Mouse (Mus musculus) stomach, embryonic 15.5 days (tissue): ENCODE measurements around the gene Ndufa7. TPM values are rescaled to one million over a fixed set of nuclear protein-coding genes. Genes with fewer than 3 reads are reported as not detected.

Source experiments
- ATAC-seq: fragments of 200-750 bp; cut with Nextera tagmentation; 2 replicates; pipeline ENCODE4 v1.8.0; 2017; ENCODE audit warnings: low read depth, moderate number of reproducible peaks, moderate TSS enrichment; ENCODE audit not compliant: insufficient read depth, low FRiP score
- H3K27ac ChIP-seq: fragments of 300-500 bp; sonication (generic); 2 replicates; pipeline ENCODE4 v1.5.1; 2015; ENCODE audit warnings: mild to moderate bottlenecking, inconsistent platforms
- H3K27me3 ChIP-seq: fragments of 300-500 bp; sonication (generic); replicated peaks from 2 replicates; pipeline ENCODE4 v1.6.1; 2015; ENCODE audit warnings: inconsistent platforms
- H3K36me3 ChIP-seq: fragments of 300-500 bp; sonication (generic); 2 replicates; pipeline ENCODE4 v1.6.1; 2015; ENCODE audit warnings: inconsistent platforms
- H3K4me1 ChIP-seq: fragments of 300-500 bp; sonication (generic); 2 replicates; pipeline ENCODE4 v1.6.1; 2015; ENCODE audit warnings: inconsistent platforms
- H3K4me2 ChIP-seq: fragments of 300-500 bp; sonication (generic); 2 replicates; pipeline ENCODE4 v1.6.1; 2015; ENCODE audit warnings: mild to moderate bottlenecking, inconsistent platforms
- H3K4me3 ChIP-seq: fragments of 300-500 bp; sonication (generic); replicated peaks from 2 replicates; pipeline ENCODE4 v1.5.1; 2015; ENCODE audit warnings: inconsistent platforms
- H3K9ac ChIP-seq: fragments of 300-500 bp; sonication (generic); 2 replicates; pipeline ENCODE4 v1.6.1; 2015; ENCODE audit warnings: inconsistent platforms
- H3K9me3 ChIP-seq: fragments of 300-500 bp; sonication (generic); 2 replicates; pipeline ENCODE4 v1.6.1; 2016; ENCODE audit warnings: inconsistent platforms
- WGBS: fragments of 180-500 bp; shearing (Covaris S2); methylation state at CpG from one replicate; pipeline ENCODE4 v1.1.7; 2015; 5-methylcytosine and 5-hydroxymethylcytosine counted together
- polyA plus RNA-seq: library from polyadenylated mRNA; unstranded; fragments of >200 nt; fragmentation: Nextera tagmentation; extraction: Ambion mirVana; gene quantifications from 2 replicates; pipeline ENCODE4 v1.2.1, GENCODE M21; 2015

Gene Ndufa7
- polyA plus RNA-seq, 1 experiment from 2014 or later = 493 TPM

- Histone ChIP-seq H3K4me3 (no peak overlapping the region), H3K9me3 (no peaks in the 10 kb centered on the region), H3K27ac (0 out of 2 replicates have a peak overlapping the region, but pooled peaks have one; percentile 5), H3K36me3 (no peaks in the 10 kb centered on the region), H3K27me3 (no peaks in the 10 kb centered on the region), H3K4me2 (no peak overlapping the region), H3K4me1 (no peaks in the 10 kb centered on the region), H3K9ac (no peak overlapping the region)
- ATAC-seq = peak; percentile 56; the same call in 1 of the 2 replicates
- whole genome bisulfite sequencing = 40% methylated on average over 4 of the region's 4 CpGs
Observed at GRCm38 (mm10) chr17:33788732-33789131, 35.6 kb upstream of the Ndufa7 start.

- Histone ChIP-seq H3K4me2 (no peak overlapping the region), H3K4me3 (no peak overlapping the region), H3K4me1 (no peaks in the 10 kb centered on the region), H3K9ac (no peak overlapping the region), H3K36me3 (no peaks in the 10 kb centered on the region), H3K27me3 (no peaks in the 10 kb centered on the region), H3K9me3 (no peaks in the 10 kb centered on the region), H3K27ac (no peak overlapping the region)
- ATAC-seq = no peak
- 45% methylated on average over 3 of the region's 3 CpGs for WGBS
Observed at GRCm38 (mm10) chr17:33798306-33798705, 26.1 kb upstream of the Ndufa7 start.

GRCm38 (mm10) chr17:33799277-33799676 lies 25.1 kb upstream of the Ndufa7 start:
- H3K4me3 ChIP-seq = no peak overlapping the region
- no peaks in the 10 kb centered on the region for H3K9me3 ChIP-seq
- H3K27me3 ChIP-seq = no peaks in the 10 kb centered on the region
- no peaks in the 10 kb centered on the region for H3K4me1 ChIP-seq
- H3K9ac ChIP-seq = no peak overlapping the region
- WGBS = 39% methylated on average over 1 of the region's 1 CpGs
- H3K4me2 ChIP-seq = no peak overlapping the region
- no peak for ATAC-seq
- no peaks in the 10 kb centered on the region for H3K36me3 ChIP-seq
- H3K27ac ChIP-seq = no peak overlapping the region

- H3K36me3 ChIP-seq = no peaks in the 10 kb centered on the region
- no peak overlapping the region for H3K4me3 ChIP-seq
- ATAC-seq = no peak
- H3K9me3 ChIP-seq = no peaks in the 10 kb centered on the region
- no peak overlapping the region for H3K9ac ChIP-seq
- H3K4me1 ChIP-seq = no peaks in the 10 kb centered on the region
- H3K27me3 ChIP-seq = no peaks in the 10 kb centered on the region
- H3K4me2 ChIP-seq = no peak overlapping the region
- 2% methylated on average over 2 of the region's 2 CpGs for WGBS
- no peak overlapping the region for H3K27ac ChIP-seq
Observed at GRCm38 (mm10) chr17:33802221-33802620, 22.2 kb upstream of the Ndufa7 start.

- no peak overlapping the region for H3K27ac ChIP-seq
- H3K36me3 ChIP-seq = no peaks in the 10 kb centered on the region
- no peak overlapping the region for H3K9ac ChIP-seq
- H3K9me3 ChIP-seq = no peaks in the 10 kb centered on the region
- no peaks in the 10 kb centered on the region for H3K4me1 ChIP-seq
- H3K27me3 ChIP-seq = no peaks in the 10 kb centered on the region
- WGBS = 55% methylated on average over 4 of the region's 4 CpGs
- H3K4me2 ChIP-seq = no peak overlapping the region
- no peak for ATAC-seq
- H3K4me3 ChIP-seq = no peak overlapping the region
Observed at GRCm38 (mm10) chr17:33804205-33804604, 20.2 kb upstream of the Ndufa7 start.

- no peak overlapping the region for H3K27ac ChIP-seq
- 30% methylated on average over 1 of the region's 1 CpGs for WGBS
- no peak for ATAC-seq
Observed at GRCm38 (mm10) chr17:33804745-33805144, 19.6 kb upstream of the Ndufa7 start.

GRCm38 (mm10) chr17:33807181-33807888 lies 17.0 kb upstream of the Ndufa7 start:
- no peaks in the 10 kb centered on the region for H3K36me3 ChIP-seq
- no peak for ATAC-seq
- no peak overlapping the region for H3K4me2 ChIP-seq
- H3K27ac ChIP-seq = no peak overlapping the region
- H3K27me3 ChIP-seq = no peaks in the 10 kb centered on the region
- 45% methylated on average over 8 of the region's 9 CpGs for WGBS
- H3K9ac ChIP-seq = no peak overlapping the region
- H3K9me3 ChIP-seq = no peaks in the 10 kb centered on the region
- H3K4me3 ChIP-seq = no peak overlapping the region
- H3K4me1 ChIP-seq = 0 out of 2 replicates have a peak, but pooled peaks cover 4% of the 10 kb centered on the region

More at GRCm38 (mm10) chr17:33804745-33805144, 19.6 kb upstream of the Ndufa7 start:
- H3K4me1 ChIP-seq = no peaks in the 10 kb centered on the region
- no peak overlapping the region for H3K4me2 ChIP-seq
- H3K9ac ChIP-seq = no peak overlapping the region
- H3K27me3 ChIP-seq = no peaks in the 10 kb centered on the region
- no peaks in the 10 kb centered on the region for H3K9me3 ChIP-seq
- H3K36me3 ChIP-seq = no peaks in the 10 kb centered on the region
- H3K4me3 ChIP-seq = no peak overlapping the region

GRCm38 (mm10) chr17:33808192-33808591 lies 16.2 kb upstream of the Ndufa7 start:
- Histone ChIP-seq H3K4me1 (0 out of 2 replicates have a peak, but pooled peaks cover 4% of the 10 kb centered on the region), H3K9ac (no peak overlapping the region), H3K9me3 (no peaks in the 10 kb centered on the region), H3K27me3 (no peaks in the 10 kb centered on the region), H3K36me3 (no peaks in the 10 kb centered on the region), H3K4me2 (no peak overlapping the region), H3K4me3 (no peak overlapping the region), H3K27ac (no peak overlapping the region)
- ATAC-seq = no peak
- 33% methylated on average over 10 of the region's 10 CpGs for WGBS

GRCm38 (mm10) chr17:33810334-33811141 lies 13.8 kb upstream of the Ndufa7 start, which contains the start of gene Kank3:
Gene Kank3 (plus strand): TSS chr17:33810519.
- WGBS = 1% methylated on average over 36 of the region's 36 CpGs
- peak; percentile 96 for ATAC-seq

GRCm38 (mm10) chr17:33811142-33811516 lies 13.2 kb upstream of the Ndufa7 start:
- H3K27me3 ChIP-seq = no peaks in the 10 kb centered on the region
- no peaks in the 10 kb centered on the region for H3K9me3 ChIP-seq
- no peak overlapping the region for H3K9ac ChIP-seq
- H3K4me3 ChIP-seq = peak overlapping the region; percentile 54
- no peak for ATAC-seq
- 0 out of 2 replicates have a peak, but pooled peaks cover 4% of the 10 kb centered on the region for H3K4me1 ChIP-seq
- WGBS = 18% methylated on average over 7 of the region's 7 CpGs
- H3K4me2 ChIP-seq = peak overlapping the region; percentile 92
- H3K27ac ChIP-seq = no peak overlapping the region
- H3K36me3 ChIP-seq = no peaks in the 10 kb centered on the region

More at GRCm38 (mm10) chr17:33810334-33811141, 13.8 kb upstream of the Ndufa7 start, which contains the start of gene Kank3:
- Histone ChIP-seq H3K9ac (0 out of 2 replicates have a peak within 1 kb of the TSS, but pooled peaks have one; percentile 13), H3K4me3 (peak within 1 kb of the TSS; percentile 54), H3K36me3 (no peaks in the 10 kb centered on the region), H3K4me2 (peak within 1 kb of the TSS; percentile 92), H3K4me1 (0 out of 2 replicates have a peak, but pooled peaks cover 4% of the 10 kb centered on the region), H3K27me3 (no peaks in the 10 kb centered on the region), H3K27ac (0 out of 2 replicates have a peak within 1 kb of the TSS, but pooled peaks have one; percentile 40), H3K9me3 (no peaks in the 10 kb centered on the region)

- Histone ChIP-seq H3K4me1 (peaks cover 9% of the 10 kb centered on the region; the same call in 1 of the 2 replicates), H3K36me3 (no peaks in the 10 kb centered on the region), H3K9ac (no peak overlapping the region), H3K4me3 (no peak overlapping the region), H3K9me3 (no peaks in the 10 kb centered on the region), H3K27ac (no peak overlapping the region), H3K4me2 (no peak overlapping the region), H3K27me3 (no peaks in the 10 kb centered on the region)
- no peak for ATAC-seq
- 24% methylated on average over 3 of the region's 3 CpGs for WGBS
Observed at GRCm38 (mm10) chr17:33812475-33812874, 11.9 kb upstream of the Ndufa7 start.

- Histone ChIP-seq H3K27me3 (no peaks in the 10 kb centered on the region), H3K9ac (no peak overlapping the region), H3K9me3 (no peaks in the 10 kb centered on the region), H3K4me3 (no peak overlapping the region), H3K4me1 (peaks cover 13% of the 10 kb centered on the region; the same call in 1 of the 2 replicates), H3K36me3 (no peaks in the 10 kb centered on the region), H3K4me2 (no peak overlapping the region), H3K27ac (no peak overlapping the region)
- no peak for ATAC-seq
- WGBS = 66% methylated on average over 4 of the region's 4 CpGs
Observed at GRCm38 (mm10) chr17:33812990-33813389, 11.4 kb upstream of the Ndufa7 start.
